9 mouse cellular contexts compared by ENCODE assay signal in the genomic region with DNA sequence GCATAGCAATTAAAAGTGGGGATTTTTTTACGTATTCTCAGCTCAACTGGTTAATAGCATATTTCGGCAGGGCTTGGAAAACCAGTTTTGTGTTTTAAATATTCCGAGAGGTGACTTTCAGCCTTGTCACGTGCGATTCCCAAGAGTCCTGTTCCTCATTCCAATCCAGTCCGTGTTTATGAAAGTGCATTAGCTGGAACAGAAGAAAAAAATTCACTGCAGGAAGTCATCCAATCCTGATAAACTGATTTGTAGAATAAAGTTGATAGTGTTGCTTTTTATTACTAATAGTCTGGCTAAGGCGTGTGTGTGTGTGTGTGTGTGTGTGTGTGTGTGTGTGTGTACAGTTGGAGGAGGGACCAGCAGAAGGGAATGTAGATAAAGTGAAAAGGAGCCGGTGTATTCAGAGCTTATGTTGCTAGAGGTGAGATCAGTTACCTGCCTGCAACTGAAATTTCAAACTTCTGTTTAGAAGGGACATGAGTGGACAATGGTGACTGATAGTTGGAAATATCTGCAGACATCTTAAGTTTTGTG. TPM values are rescaled to one million over a fixed set of nuclear protein-coding genes. Genes with fewer than 3 reads are reported as not detected.
A peak's percentile ranks its signal among the peaks of the same experiment; 100 is the strongest.
DNase-seq lines count a peak whose midpoint lies in the region; ATAC-seq and TF ChIP-seq lines count a peak whose summit lies in the region.
"Had no signal": no experiment of that assay in that cellular context is flagged by ENCODE, and none has a peak within 500 bp of the region (broad histone marks: within the 10 kb centered on the region; RNA-seq: fewer than 3 reads in every experiment).

Gene Rnf128 (plus strand): TSS at position 392 of the 537 bp plus-strand sequence.

- H3K4me3 ChIP-seq in embryonic fibroblast, embryonic 13.5 days (ENCODE audit: insufficient read depth, low read length), result no peak within 1 kb of the TSS
- H3K4me3 ChIP-seq in intestine, embryonic 16.5 days (ENCODE audit: low read length), result peak within 1 kb of the TSS; percentile 40
- 0 out of 2 replicates have a peak within 1 kb of the TSS, but pooled peaks have one; percentile 6 for H3K4me3 ChIP-seq in liver, embryonic 13.5 days (replicated peaks)
- H3K4me3 ChIP-seq in midbrain, embryonic 16.5 days (ENCODE audit: low read depth, low read length), result no peak within 1 kb of the TSS
- H3K4me3 ChIP-seq: embryonic facial prominence, embryonic 12.5 days had no signal

- no peak within 1 kb of the TSS for H3K4me2 ChIP-seq in intestine, embryonic 16.5 days (ENCODE audit: low read depth, low read length)
- peak within 1 kb of the TSS; percentile 29 for H3K4me2 ChIP-seq in liver, embryonic 13.5 days
- H3K4me2 ChIP-seq in midbrain, embryonic 16.5 days (ENCODE audit: low read length), result no peak within 1 kb of the TSS
- H3K4me2 ChIP-seq: embryonic facial prominence, embryonic 12.5 days had no signal

- H3K36me3 ChIP-seq in intestine, embryonic 16.5 days (ENCODE audit: control insufficient read depth, insufficient read depth, low read length), result no peaks in the 10 kb centered on the region
- no peaks in the 10 kb centered on the region for H3K36me3 ChIP-seq in liver, embryonic 13.5 days
- H3K36me3 ChIP-seq in midbrain, embryonic 16.5 days (ENCODE audit: control insufficient read depth, insufficient read depth, low read length), result no peaks in the 10 kb centered on the region
- H3K36me3 ChIP-seq: embryonic facial prominence, embryonic 12.5 days had no signal

- no peak for DNase-seq in layer of hippocampus, adult 8-10 months (ENCODE audit: low spot score in 2 of 2)
- DNase-seq in layer of hippocampus, adult 9-11 months, result no peak
- DNase-seq in liver, embryonic 13.5 days, result no peak
- no peak for DNase-seq in cerebellum, postnatal 4 days (ENCODE audit: low spot score in 2 of 2)

- no peak within 1 kb of the TSS for H3K27ac ChIP-seq in embryonic fibroblast, embryonic 13.5 days (ENCODE audit: insufficient read depth, low read length)
- H3K27ac ChIP-seq in intestine, embryonic 16.5 days (ENCODE audit: low read length), result peak within 1 kb of the TSS; percentile 68
- peak within 1 kb of the TSS; percentile 39; the same call in 1 of the 2 replicates for H3K27ac ChIP-seq in liver, embryonic 13.5 days
- no peak within 1 kb of the TSS for H3K27ac ChIP-seq in midbrain, embryonic 16.5 days (ENCODE audit: low read length)
- H3K27ac ChIP-seq: embryonic facial prominence, embryonic 12.5 days had no signal

- no peaks in the 10 kb centered on the region for H3K9me3 ChIP-seq in intestine, embryonic 16.5 days (ENCODE audit: control insufficient read depth, low read length)
- H3K9me3 ChIP-seq in liver, embryonic 13.5 days (replicated peaks), result no peaks in the 10 kb centered on the region
- H3K9me3 ChIP-seq in midbrain, embryonic 16.5 days (replicated peaks; ENCODE audit: control insufficient read depth, low read length, poor library complexity, severe bottlenecking), result no peaks in the 10 kb centered on the region
- H3K9me3 ChIP-seq: embryonic facial prominence, embryonic 12.5 days had no signal

- ATAC-seq in intestine, embryonic 16.5 days, result peak; percentile 83
- peak; percentile 43; the same call in 1 of the 2 replicates for ATAC-seq in liver, embryonic 13.5 days (ENCODE audit: low read depth)
- no peak for ATAC-seq in midbrain, embryonic 16.5 days
- ATAC-seq in activated CD4-positive, CD25-positive, alpha-beta regulatory T cell, adult 4 months, result no peak

- TF ChIP-seq CTCF in embryonic fibroblast, embryonic 13.5 days (IDR thresholded peaks at IDR 0.05; ENCODE audit: borderline replicate concordance, insufficient read depth, low read length), result no peak

- peak within 1 kb of the TSS; percentile 33 for H3K9ac ChIP-seq in intestine, embryonic 16.5 days (ENCODE audit: low read depth, low read length)
- no peak within 1 kb of the TSS for H3K9ac ChIP-seq in liver, embryonic 13.5 days
- no peak within 1 kb of the TSS for H3K9ac ChIP-seq in midbrain, embryonic 16.5 days (ENCODE audit: low read depth, low read length)
- H3K9ac ChIP-seq: embryonic facial prominence, embryonic 12.5 days had no signal

- no peaks in the 10 kb centered on the region for H3K27me3 ChIP-seq in intestine, embryonic 16.5 days (replicated peaks; ENCODE audit: control insufficient read depth, insufficient read depth, low read length)
- no peaks in the 10 kb centered on the region for H3K27me3 ChIP-seq in liver, embryonic 13.5 days
- H3K27me3 ChIP-seq in midbrain, embryonic 16.5 days (ENCODE audit: control insufficient read depth, insufficient read depth, low read depth, low read length), result no peaks in the 10 kb centered on the region; the same call in 1 of the 2 replicates

- no peak for TF ChIP-seq POLR2A in embryonic fibroblast, embryonic 13.5 days (IDR thresholded peaks at IDR 0.05; ENCODE audit: low read depth, low read length)

- WGBS in intestine, embryonic 16.5 days, result 55% methylated on average over 8 of the region's 8 CpGs
- 62% methylated on average over 8 of the region's 8 CpGs for WGBS in liver, embryonic 13.5 days (ENCODE audit: insufficient replicate concordance)
- 84% methylated on average over 8 of the region's 8 CpGs for whole genome bisulfite sequencing in midbrain, embryonic 16.5 days

- no peaks in the 10 kb centered on the region for H3K4me1 ChIP-seq in embryonic fibroblast, embryonic 13.5 days (ENCODE audit: control insufficient read depth, insufficient read depth, low read length)
- H3K4me1 ChIP-seq in intestine, embryonic 16.5 days (ENCODE audit: control insufficient read depth, insufficient read depth, low read length), result no peaks in the 10 kb centered on the region
- H3K4me1 ChIP-seq in liver, embryonic 13.5 days (replicated peaks), result peaks cover 13% of the 10 kb centered on the region; the same call in 1 of the 2 replicates
- H3K4me1 ChIP-seq in midbrain, embryonic 16.5 days (ENCODE audit: control insufficient read depth, insufficient read depth, low read length), result no peaks in the 10 kb centered on the region
- H3K4me1 ChIP-seq: embryonic facial prominence, embryonic 12.5 days had no signal

RNA-seq across cellular contexts. Expression of gene Rnf128, which starts in this region (rescaled TPM):
- 10 to 100 TPM; 21.6 to 33.8 (median 30.3) TPM for total RNA-seq in layer of hippocampus, adult 8-10 months (2022)
- polyA plus RNA-seq in embryonic fibroblast, embryonic 13.5 days (2011; ENCODE audit: insufficient read length, low read depth, missing spikeins), result 28.8 and 38.5 TPM in 2 replicates
- polyA plus RNA-seq in intestine, embryonic 16.5 days (2015; fragmentation: Nextera tagmentation; extraction: Ambion mirVana), result 134 and 159 TPM in 2 replicates
- 34.1 and 40.5 TPM in 2 replicates for polyA plus RNA-seq in liver, embryonic 13.5 days (2015; fragmentation: Nextera tagmentation; extraction: Ambion mirVana)
- 5.4 and 6.3 TPM in 2 replicates for polyA plus RNA-seq in midbrain, embryonic 16.5 days (2015; fragmentation: Nextera tagmentation; extraction: Ambion mirVana)
- polyA plus RNA-seq in activated CD4-positive, CD25-positive, alpha-beta regulatory T cell, adult 4 months (2017; shearing (Covaris generic)), result under 1 TPM; 0.41 to 0.46 TPM

Comparison
In these comparisons a context has a peak if more than half of its experiments do, and no peak if none do; other contexts are left out.
1. H3K27ac ChIP-seq: peak in intestine, embryonic 16.5 days (single experiment) and liver, embryonic 13.5 days (single experiment); none in embryonic fibroblast, embryonic 13.5 days (single experiment) and midbrain, embryonic 16.5 days (single experiment).
2. H3K4me3 ChIP-seq: peak in intestine, embryonic 16.5 days (single experiment) and liver, embryonic 13.5 days (single experiment); none in embryonic fibroblast, embryonic 13.5 days (single experiment) and midbrain, embryonic 16.5 days (single experiment).
3. ATAC-seq: peak in intestine, embryonic 16.5 days (single experiment) and liver, embryonic 13.5 days (single experiment); none in midbrain, embryonic 16.5 days (single experiment) and activated CD4-positive, CD25-positive, alpha-beta regulatory T cell, adult 4 months (single experiment).